In the genomic region with DNA sequence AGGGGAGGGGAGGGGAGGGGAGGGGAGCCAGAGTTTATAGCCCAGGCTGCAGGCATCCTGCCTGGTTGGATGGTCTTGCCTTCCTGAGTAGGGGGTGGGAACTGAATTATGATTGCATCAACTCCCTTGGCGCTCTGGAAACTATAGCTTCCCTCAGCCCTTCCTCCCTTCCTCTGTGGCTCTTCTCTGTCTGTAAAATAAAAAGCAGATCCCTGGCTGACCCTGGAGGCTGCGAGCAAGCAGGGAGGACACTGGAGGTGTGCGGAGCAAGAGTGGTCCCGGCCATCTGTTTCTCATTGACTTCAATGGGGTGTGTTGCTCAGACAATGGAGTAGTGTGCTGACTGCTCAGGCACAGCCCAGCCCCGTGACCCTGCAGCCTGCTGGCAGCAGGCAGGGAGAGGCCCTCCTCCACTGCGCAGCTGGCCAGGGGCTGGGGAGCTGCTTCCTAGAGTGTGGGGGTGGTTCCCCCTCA, we compare ENCODE assay signal across 8 mouse cellular contexts. TPM values are rescaled to one million over a fixed set of nuclear protein-coding genes. Genes with fewer than 3 reads are reported as not detected.
DNase-seq lines count a peak whose midpoint lies in the region; ATAC-seq and TF ChIP-seq lines count a peak whose summit lies in the region.

No protein-coding gene starts in this region.

- intact Hi-C loops in left cerebral cortex, postnatal 4 days (cut with DNase I) = no loop called here

- no peaks in the 10 kb centered on the region for H3K27me3 ChIP-seq in hindbrain, embryonic 12.5 days
- H3K27me3 ChIP-seq in stomach, embryonic 14.5 days (ENCODE audit: control insufficient read depth, insufficient read depth, low read length) = no peaks in the 10 kb centered on the region

- H3K9ac ChIP-seq in hindbrain, embryonic 12.5 days = peak overlapping the region; percentile 38
- no peak overlapping the region for H3K9ac ChIP-seq in stomach, embryonic 14.5 days (replicated peaks; ENCODE audit: low read depth, low read length)

- no peak for TF ChIP-seq POLR2A in bone marrow macrophage, adult 2 months (IDR thresholded peaks at IDR 0.05; ENCODE audit: borderline replicate concordance, low read depth, low read length)

- no peaks in the 10 kb centered on the region for H3K79me2 ChIP-seq in macrophage (ENCODE audit: inconsistent target)

- no peak overlapping the region; the same call in 1 of the 2 replicates for H3K4me3 ChIP-seq in bone marrow macrophage, adult 2 months (ENCODE audit: insufficient read depth, low read length)
- no peak overlapping the region for H3K4me3 ChIP-seq in hindbrain, embryonic 12.5 days
- no peak overlapping the region for H3K4me3 ChIP-seq in macrophage (ENCODE audit: inconsistent target)
- no peak overlapping the region for H3K4me3 ChIP-seq in stomach, embryonic 14.5 days (ENCODE audit: low read depth, low read length)

- peaks cover 12% of the 10 kb centered on the region for H3K4me1 ChIP-seq in bone marrow macrophage, adult 2 months (ENCODE audit: control insufficient read depth, insufficient read depth, low read length)
- peaks cover 27% of the 10 kb centered on the region for H3K4me1 ChIP-seq in hindbrain, embryonic 12.5 days
- H3K4me1 ChIP-seq in stomach, embryonic 14.5 days (ENCODE audit: control insufficient read depth, insufficient read depth, low read length) = peaks cover 23% of the 10 kb centered on the region

- TF ChIP-seq CTCF in bone marrow macrophage, adult 2 months (IDR thresholded peaks at IDR 0.05; ENCODE audit: low read depth, low read length) = no peak

- H3K9me3 ChIP-seq in hindbrain, embryonic 12.5 days (replicated peaks) = no peaks in the 10 kb centered on the region
- H3K9me3 ChIP-seq in stomach, embryonic 14.5 days (ENCODE audit: control insufficient read depth, low read depth, low read length) = no peaks in the 10 kb centered on the region

- 0% methylated on average over 6 of the region's 6 CpGs for WGBS in hindbrain, embryonic 12.5 days
- 21% methylated on average over 6 of the region's 6 CpGs for WGBS in macrophage (ENCODE audit: missing documents)
- WGBS in stomach, embryonic 14.5 days = under 1% methylated on average over 6 of the region's 6 CpGs

- peak overlapping the region; percentile 30 for H3K27ac ChIP-seq in bone marrow macrophage, adult 2 months (ENCODE audit: insufficient read depth, low read depth, low read length)
- peak overlapping the region; percentile 94 for H3K27ac ChIP-seq in hindbrain, embryonic 12.5 days
- peak overlapping the region; percentile 19; the same call in 1 of the 2 replicates for H3K27ac ChIP-seq in macrophage
- peak overlapping the region; percentile 93 for H3K27ac ChIP-seq in stomach, embryonic 14.5 days (ENCODE audit: low read length)

- H3K4me2 ChIP-seq in hindbrain, embryonic 12.5 days (replicated peaks) = peak overlapping the region; percentile 41
- H3K4me2 ChIP-seq in stomach, embryonic 14.5 days (replicated peaks; ENCODE audit: low read depth, low read length) = peak overlapping the region; percentile 13; the same call in 1 of the 2 replicates

- peak; percentile 96 for ATAC-seq in hindbrain, embryonic 12.5 days (ENCODE audit: low FRiP score)
- peak; percentile 96 for ATAC-seq in stomach, embryonic 14.5 days (ENCODE audit: insufficient number of reproducible peaks, insufficient read depth, low FRiP score, low read depth)

- no peaks in the 10 kb centered on the region for H3K36me3 ChIP-seq in hindbrain, embryonic 12.5 days
- H3K36me3 ChIP-seq in macrophage (ENCODE audit: inconsistent target) = no peaks in the 10 kb centered on the region
- H3K36me3 ChIP-seq in stomach, embryonic 14.5 days (ENCODE audit: control insufficient read depth, insufficient read depth, low read length) = no peaks in the 10 kb centered on the region

- DNase-seq in left cerebral cortex, postnatal 4 days = peak; percentile 36
- no peak for DNase-seq in left cerebral cortex, adult 11 months (ENCODE audit: low spot score)
- DNase-seq in forelimb bud, embryonic 11.5 days (ENCODE audit: low read depth, low spot score) = peak; percentile 97
- no peak for DNase-seq in B cell, adult 2 months

RNA-seq across cellular contexts. Expression of a gene that starts 27.3 kb away (rescaled TPM):
- total RNA-seq in left cerebral cortex, postnatal 4 days (2021) = 1 to 10 TPM; 4.1 to 4.2 TPM
- 386 and 398 TPM in 2 replicates for polyA plus RNA-seq in bone marrow macrophage, adult 2 months (2012; ENCODE audit: insufficient read depth, insufficient read length, missing spikeins)
- 65.5 and 72.2 TPM in 2 replicates for polyA plus RNA-seq in hindbrain, embryonic 12.5 days (2016; fragmentation: Nextera tagmentation; extraction: Ambion mirVana)
- 10 to 100 TPM in 22 of 26 experiments, 1 to 10 TPM in 4; 5.1 to 68.8 (median 24.5) TPM for total RNA-seq in macrophage (2018; cell fraction: chromatin; rRNA removed)
- 10 to 100 TPM in 23 of 26 experiments, 1 to 10 TPM in 3; 8.6 to 81.9 (median 35.9) TPM for total RNA-seq in macrophage (2018; cell fraction: cytosol; rRNA removed)
- total RNA-seq in macrophage (2018; cell fraction: nucleus; rRNA removed) = 100 to 1,000 TPM in 3 of 26 experiments, 10 to 100 TPM in 23; 12.2 to 255 (median 66.8) TPM
- polyA plus RNA-seq in macrophage (2018) = 9.3 to 47.2 TPM (median 39.5 TPM) in 3 replicates
- 123 and 134 TPM in 2 replicates for polyA plus RNA-seq in stomach, embryonic 14.5 days (2014; fragmentation: Nextera tagmentation; extraction: Ambion mirVana)

RNA-seq across cellular contexts. Expression of a gene that starts 33.7 kb away (rescaled TPM):
- total RNA-seq in left cerebral cortex, postnatal 4 days (2021) = not detected
- polyA plus RNA-seq in bone marrow macrophage, adult 2 months (2012; ENCODE audit: insufficient read depth, insufficient read length, missing spikeins) = not detected in 2 replicates
- not detected in 2 replicates for polyA plus RNA-seq in hindbrain, embryonic 12.5 days (2016; fragmentation: Nextera tagmentation; extraction: Ambion mirVana)
- total RNA-seq in macrophage (2018; cell fraction: chromatin; rRNA removed) = not detected
- not detected for total RNA-seq in macrophage (2018; cell fraction: cytosol; rRNA removed)
- total RNA-seq in macrophage (2018; cell fraction: nucleus; rRNA removed) = not detected
- not detected in 3 replicates for polyA plus RNA-seq in macrophage (2018)
- polyA plus RNA-seq in stomach, embryonic 14.5 days (2014; fragmentation: Nextera tagmentation; extraction: Ambion mirVana) = not detected in 2 replicates

RNA-seq across cellular contexts. Expression of a gene that starts 59.7 kb away (rescaled TPM):
- total RNA-seq in left cerebral cortex, postnatal 4 days (2021) = 1 to 10 TPM; 4.4 to 5.8 TPM
- polyA plus RNA-seq in bone marrow macrophage, adult 2 months (2012; ENCODE audit: insufficient read depth, insufficient read length, missing spikeins) = 1.6 and 2.1 TPM in 2 replicates
- polyA plus RNA-seq in hindbrain, embryonic 12.5 days (2016; fragmentation: Nextera tagmentation; extraction: Ambion mirVana) = 1.8 and 3.6 TPM in 2 replicates
- 1 to 10 TPM in 10 of 26 experiments, under 1 TPM in 13, not detected in 3; 0.18 to 2.0 (median 0.92) TPM for total RNA-seq in macrophage (2018; cell fraction: chromatin; rRNA removed)
- total RNA-seq in macrophage (2018; cell fraction: cytosol; rRNA removed) = 1 to 10 TPM in 1 of 26 experiments, under 1 TPM in 25; 0.36 to 1.1 (median 0.52) TPM
- total RNA-seq in macrophage (2018; cell fraction: nucleus; rRNA removed) = 1 to 10 TPM in 7 of 26 experiments, under 1 TPM in 15, not detected in 4; 0.17 to 2.2 (median 0.77) TPM
- 0.55 to 0.82 TPM (median 0.63 TPM) in 3 replicates for polyA plus RNA-seq in macrophage (2018)
- polyA plus RNA-seq in stomach, embryonic 14.5 days (2014; fragmentation: Nextera tagmentation; extraction: Ambion mirVana) = 2.5 and 3.2 TPM in 2 replicates

Comparison
In these comparisons a context has a peak if more than half of its experiments do, and no peak if none do; other contexts are left out.
1. DNase-seq: peak in left cerebral cortex, postnatal 4 days (single experiment) and forelimb bud, embryonic 11.5 days (single experiment); none in left cerebral cortex, adult 11 months (single experiment) and B cell, adult 2 months (0 of 2).
2. H3K27ac ChIP-seq: peak in every context shown above with its lines; median percentile 94 in hindbrain, embryonic 12.5 days; 93 in stomach, embryonic 14.5 days; 30 in bone marrow macrophage, adult 2 months; 19 in macrophage.